Mouse (Mus musculus): ENCODE data around the gene Cracr2a.
A peak's percentile ranks its signal among the peaks of the same experiment; 100 is the strongest.

Cracr2a gene

GRCm38 (mm10) chr6:127625135-127625534, 64.0 kb downstream of the Cracr2a start:
- peak; percentile 77 for DNase-seq (ENCODE audit: low spot score)

GRCm38 (mm10) chr6:127627453-127627852, 66.3 kb downstream of the Cracr2a start:
- DNase-seq (ENCODE audit: low spot score), result peak; percentile 69

GRCm38 (mm10) chr6:127629249-127629648, 68.1 kb downstream of the Cracr2a start:
- no peak for DNase-seq (ENCODE audit: low spot score)

GRCm38 (mm10) chr6:127634858-127635257, 73.7 kb downstream of the Cracr2a start:
- DNase-seq (ENCODE audit: low spot score), result no peak

GRCm38 (mm10) chr6:127635462-127636189, 74.5 kb downstream of the Cracr2a start:
- DNase-seq (ENCODE audit: low spot score), result peak; percentile 53

- no peak for DNase-seq (ENCODE audit: low spot score)
Observed at GRCm38 (mm10) chr6:127641077-127641801, 80.1 kb downstream of the Cracr2a start.

- peak; percentile 57 for DNase-seq (ENCODE audit: low spot score)
Observed at GRCm38 (mm10) chr6:127655988-127656387, 94.8 kb downstream of the Cracr2a start.

- DNase-seq (ENCODE audit: low spot score), result no peak
Observed at GRCm38 (mm10) chr6:127657152-127657551, 96.0 kb downstream of the Cracr2a start.

- no peak for DNase-seq (ENCODE audit: low spot score)
Observed at GRCm38 (mm10) chr6:127659472-127659871, 98.3 kb downstream of the Cracr2a start.

GRCm38 (mm10) chr6:127659966-127660365, 98.8 kb downstream of the Cracr2a start:
- DNase-seq (ENCODE audit: low spot score), result no peak

- DNase-seq (ENCODE audit: low spot score), result no peak
Observed at GRCm38 (mm10) chr6:127661717-127662292, 100.7 kb downstream of the Cracr2a start.

GRCm38 (mm10) chr6:127663263-127663662, 102.1 kb downstream of the Cracr2a start:
- no peak for DNase-seq (ENCODE audit: low spot score)

GRCm38 (mm10) chr6:127669313-127669712, 108.2 kb downstream of the Cracr2a start:
- peak; percentile 38 for DNase-seq (ENCODE audit: low spot score)

- DNase-seq (ENCODE audit: low spot score), result no peak
Observed at GRCm38 (mm10) chr6:127670031-127670430, 108.9 kb downstream of the Cracr2a start.

- DNase-seq (ENCODE audit: low spot score), result no peak
Observed at GRCm38 (mm10) chr6:127672071-127672470, 110.9 kb downstream of the Cracr2a start.

GRCm38 (mm10) chr6:127676866-127677265, 115.7 kb downstream of the Cracr2a start:
- peak; percentile 48 for DNase-seq (ENCODE audit: low spot score)

GRCm38 (mm10) chr6:127678320-127678719, 117.2 kb downstream of the Cracr2a start:
- no peak for DNase-seq (ENCODE audit: low spot score)

GRCm38 (mm10) chr6:127678998-127679397, 117.9 kb downstream of the Cracr2a start:
- no peak for DNase-seq (ENCODE audit: low spot score)

GRCm38 (mm10) chr6:127680784-127681183, 119.6 kb downstream of the Cracr2a start:
- no peak for DNase-seq (ENCODE audit: low spot score)

GRCm38 (mm10) chr6:127683561-127683960, 122.4 kb downstream of the Cracr2a start:
- no peak for DNase-seq (ENCODE audit: low spot score)

GRCm38 (mm10) chr6:127684981-127685380, 123.8 kb downstream of the Cracr2a start:
- peak; percentile 50 for DNase-seq (ENCODE audit: low spot score)

GRCm38 (mm10) chr6:127687181-127687860, 126.2 kb downstream of the Cracr2a start:
- no peak for DNase-seq (ENCODE audit: low spot score)

All from retina, embryonic 14.5 days (tissue).